Mouse (Mus musculus): ENCODE data around the gene Ess2. TPM values are rescaled to one million over a fixed set of nuclear protein-coding genes. Genes with fewer than 3 reads are reported as not detected.

Ess2 gene
- total RNA-seq, 1 experiment from 2014 or later = 52.4 TPM

DNA sequence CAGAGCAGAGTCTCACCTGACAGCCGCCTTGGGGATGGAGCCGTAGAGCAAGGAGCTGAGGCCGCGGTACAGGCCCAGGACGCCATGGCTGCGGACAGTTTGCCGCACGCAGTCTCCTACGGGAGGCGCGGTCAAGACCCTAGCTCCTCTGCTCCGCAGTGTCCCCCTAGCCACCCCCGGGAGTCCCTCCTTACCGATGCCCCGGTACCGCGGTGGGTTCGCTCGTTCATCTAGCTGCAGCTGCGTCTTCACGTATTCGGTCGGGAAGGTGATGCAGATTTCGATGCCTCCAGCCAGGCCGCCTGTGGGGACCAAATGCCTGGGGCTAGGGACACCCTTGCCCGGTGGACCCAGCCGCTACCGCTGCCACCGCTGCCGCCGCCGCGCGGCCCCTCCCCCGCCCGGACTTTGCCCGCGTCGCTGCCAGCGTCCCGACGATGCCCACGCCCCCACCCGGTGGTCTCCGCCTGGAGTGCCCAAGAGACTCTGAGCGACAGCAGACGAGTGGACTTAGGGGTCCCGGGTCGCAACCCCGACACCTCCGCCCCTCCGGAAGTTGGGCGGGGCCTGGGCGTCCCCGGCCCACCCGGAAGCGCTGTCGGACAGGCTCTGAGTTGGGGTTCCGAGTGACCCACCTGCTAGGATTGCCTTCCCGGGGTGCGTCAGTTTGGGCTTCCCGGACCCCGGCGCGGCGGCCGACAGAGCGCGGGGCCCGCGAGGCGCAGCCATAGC, 16.4 kb upstream of the Ess2 start:
- no peak for ATAC-seq (ENCODE audit: extremely low read depth, insufficient number of reproducible peaks, low FRiP score, poor library complexity, severe bottlenecking)

DNA sequence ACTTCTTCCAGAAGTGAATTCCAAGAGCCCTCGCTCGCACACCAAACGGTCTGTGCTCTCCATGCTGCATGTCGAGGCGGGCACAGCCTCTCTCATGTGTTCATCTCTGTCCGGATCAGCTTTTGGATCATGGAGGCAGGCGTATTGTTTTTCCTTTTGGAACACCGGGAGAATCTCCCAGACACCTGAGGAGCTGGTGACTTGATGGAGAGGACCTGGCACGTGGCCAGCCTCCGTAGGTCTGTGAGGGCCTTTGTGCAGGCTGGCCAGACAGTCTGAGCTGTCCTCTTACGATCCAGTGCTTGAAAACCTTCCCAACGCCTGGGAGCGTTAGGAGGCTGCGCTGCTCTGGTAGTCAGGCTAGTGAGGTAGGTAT, 11.0 kb upstream of the Ess2 start:
- ATAC-seq (ENCODE audit: extremely low read depth, insufficient number of reproducible peaks, low FRiP score, poor library complexity, severe bottlenecking) = no peak

DNA sequence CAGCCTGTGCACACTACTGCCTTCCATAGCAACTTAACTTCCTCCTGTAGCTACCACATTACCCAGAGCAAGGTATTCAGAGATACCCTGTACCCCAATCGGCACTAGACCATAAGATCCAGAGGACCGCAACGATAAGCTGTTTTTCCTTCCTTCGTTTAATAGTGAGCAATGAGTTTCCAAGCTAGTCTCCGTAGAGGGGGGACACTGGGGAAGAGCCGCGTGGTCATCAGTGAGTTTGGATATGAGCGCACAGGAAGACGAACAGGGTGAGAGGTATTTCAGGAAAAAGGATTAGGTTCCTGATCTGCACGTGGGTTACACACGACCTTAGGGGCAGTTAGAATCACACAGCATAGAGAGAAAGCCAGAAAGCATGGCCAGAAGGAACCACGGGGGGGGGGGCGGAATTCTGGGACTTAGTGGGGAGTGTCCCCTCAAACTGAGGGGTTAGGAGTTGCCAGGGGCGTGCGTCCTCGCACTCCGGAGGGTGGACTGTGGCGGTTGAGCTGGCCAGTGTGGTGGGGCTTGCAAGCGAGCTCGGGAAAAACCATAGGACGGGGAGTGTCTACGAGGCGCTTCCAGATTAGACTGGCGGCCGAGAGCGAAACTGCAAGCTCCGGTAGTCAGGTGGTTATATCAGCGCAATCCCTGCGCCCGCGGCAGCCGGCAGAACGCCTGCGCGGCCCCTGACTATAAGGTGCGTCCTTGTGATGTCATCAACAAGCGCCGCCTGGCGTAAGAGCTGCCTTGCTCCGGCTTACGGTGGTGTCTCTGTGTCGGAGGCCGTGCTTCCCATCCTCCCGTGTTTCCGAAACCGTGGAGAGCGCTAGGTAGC, 10.4 kb upstream of the Ess2 start:
- peak; percentile 92 for ATAC-seq (ENCODE audit: extremely low read depth, insufficient number of reproducible peaks, low FRiP score, poor library complexity, severe bottlenecking)

DNA sequence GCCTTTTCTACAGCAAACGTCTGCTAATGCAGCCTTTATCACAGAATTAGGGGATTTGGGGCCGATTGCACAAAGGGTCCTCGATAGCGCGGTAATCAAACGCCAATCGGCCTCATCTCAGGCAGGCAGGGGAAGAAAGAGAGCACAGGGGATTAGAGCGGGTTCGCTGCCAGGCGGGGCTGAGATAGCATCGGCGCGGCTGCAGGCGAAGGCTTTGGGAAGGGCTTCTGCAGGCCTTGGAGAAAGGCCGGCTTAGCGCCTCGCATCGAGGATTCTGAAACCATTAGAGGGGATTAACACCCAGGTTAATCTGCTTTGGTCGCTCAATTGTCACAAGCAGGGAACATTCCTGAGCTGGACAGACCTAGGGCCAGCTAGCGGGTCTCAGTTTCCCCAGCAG, 9.4 kb upstream of the Ess2 start:
- no peak for ATAC-seq (ENCODE audit: extremely low read depth, insufficient number of reproducible peaks, low FRiP score, poor library complexity, severe bottlenecking)

DNA sequence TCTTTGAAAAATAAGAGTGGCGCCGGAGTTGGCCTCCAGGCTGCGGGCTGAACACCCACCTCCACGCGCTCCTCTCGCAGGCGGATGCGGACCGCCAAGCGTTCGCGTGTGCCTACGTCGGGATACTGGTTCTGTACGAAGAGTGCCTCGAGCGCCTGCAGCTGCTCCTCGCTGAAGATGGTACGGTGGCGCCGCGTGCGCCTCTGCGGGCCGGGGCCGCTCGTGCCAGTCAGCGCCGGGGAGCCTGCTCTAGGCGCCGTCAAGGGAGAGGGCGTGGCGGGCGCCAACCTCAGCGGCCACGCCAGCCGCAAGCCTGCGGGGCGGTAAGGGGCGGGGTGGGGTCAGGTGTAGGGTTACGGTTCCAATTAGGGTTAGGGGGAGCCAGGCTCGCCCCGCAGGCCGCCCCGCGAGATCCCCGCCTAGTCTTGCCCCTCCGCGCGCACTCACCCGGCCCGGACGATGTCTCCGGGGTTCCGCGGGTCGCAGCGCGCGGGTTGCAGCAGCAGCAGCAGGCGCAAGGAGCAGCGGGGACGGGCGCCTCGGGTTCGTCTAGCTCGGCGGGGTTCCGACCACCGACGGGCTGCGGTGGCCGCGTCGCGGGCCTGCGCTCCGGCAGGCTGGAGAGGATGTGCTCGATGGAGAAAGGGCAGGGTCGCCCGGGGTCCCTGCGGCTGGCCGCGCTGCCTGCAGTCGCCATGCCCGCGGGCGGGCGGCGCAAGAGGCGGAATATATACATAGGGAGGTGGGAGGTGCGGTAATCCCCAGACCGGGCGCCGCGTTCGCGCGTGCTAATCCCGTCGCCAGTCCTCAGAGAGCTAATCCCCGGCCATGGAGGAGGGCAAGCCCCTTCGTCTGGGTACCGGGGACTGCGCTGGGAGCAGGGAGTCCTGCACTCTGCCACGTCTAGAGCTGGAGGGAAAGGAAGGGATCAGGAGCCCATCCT, 3.4 kb upstream of the Ess2 start, which contains the start of gene Gsc2:
Gsc2 (minus strand) TSS at position 753 of the 943 bp plus-strand sequence.
- no peak for ATAC-seq (ENCODE audit: extremely low read depth, insufficient number of reproducible peaks, low FRiP score, poor library complexity, severe bottlenecking)

DNA sequence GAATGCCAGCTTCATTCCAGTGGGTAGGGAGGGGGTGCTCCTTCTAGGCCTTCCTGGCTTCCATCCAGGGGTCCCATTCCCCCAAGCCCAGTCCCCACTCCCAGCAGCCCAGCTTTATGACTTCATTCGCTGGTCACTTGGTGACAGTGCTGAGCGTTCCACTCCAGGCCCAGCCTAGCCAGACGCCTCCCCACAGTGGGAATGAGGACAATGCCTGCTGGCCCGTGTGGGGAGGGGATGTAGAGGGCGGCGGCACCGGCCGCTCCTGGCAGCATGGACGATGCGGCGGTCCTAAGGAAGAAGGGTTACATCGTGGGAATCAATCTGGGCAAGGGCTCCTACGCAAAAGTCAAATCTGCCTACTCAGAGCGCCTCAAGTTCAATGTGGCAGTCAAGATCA, 12.7 kb downstream of the Ess2 start, which contains the start of the genes Dgcr2 and Tssk2:
Dgcr2 (minus strand) TSS at position 101 of the 400 bp plus-strand sequence.
Tssk2 (plus strand) TSS at position 176 of the 400 bp plus-strand sequence.
- no peak for ATAC-seq (ENCODE audit: extremely low read depth, insufficient number of reproducible peaks, low FRiP score, poor library complexity, severe bottlenecking)

DNA sequence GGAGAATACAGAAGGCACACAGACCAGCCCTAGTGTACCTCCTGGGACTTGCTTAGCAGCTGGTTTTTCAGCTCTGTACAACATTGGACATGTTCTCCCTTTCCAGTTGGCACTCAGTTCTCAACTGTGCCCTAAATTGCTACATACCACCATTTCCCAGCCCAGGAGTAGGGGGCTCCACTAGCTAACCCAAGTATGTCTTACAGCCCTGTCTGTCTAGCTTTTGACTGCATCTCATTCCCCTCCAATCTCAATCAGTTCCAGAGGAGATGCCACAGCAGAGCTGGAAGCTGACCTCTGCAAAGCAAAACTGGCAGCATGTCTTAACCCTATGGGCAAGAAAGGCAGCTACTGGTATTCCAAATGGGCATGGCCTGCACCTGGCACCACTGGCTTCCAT, 15.1 kb downstream of the Ess2 start:
- ATAC-seq (ENCODE audit: extremely low read depth, insufficient number of reproducible peaks, low FRiP score, poor library complexity, severe bottlenecking) = no peak

DNA sequence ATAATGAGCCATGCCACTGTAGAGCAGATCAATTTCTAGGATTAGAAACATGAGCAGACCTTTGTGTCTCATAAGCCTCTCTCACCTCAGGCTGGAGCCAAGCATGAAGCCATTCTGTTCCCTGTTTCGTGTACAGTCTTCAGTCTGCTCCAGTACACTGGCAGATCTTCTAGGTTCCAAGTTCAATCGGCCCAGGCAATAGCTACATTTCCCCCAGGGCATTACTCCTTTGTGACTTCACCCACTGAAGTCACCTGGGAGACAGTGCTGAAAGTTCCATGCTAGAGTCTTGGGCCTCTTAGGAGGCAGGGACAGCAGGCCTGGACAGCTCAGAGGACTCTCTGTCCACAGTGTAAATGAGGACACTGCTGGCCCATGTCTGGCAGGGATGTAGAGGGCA, 17.2 kb downstream of the Ess2 start, which contains the start of gene Tssk1:
Tssk1 (plus strand) TSS at position 301 of the 400 bp plus-strand sequence.
- ATAC-seq (ENCODE audit: extremely low read depth, insufficient number of reproducible peaks, low FRiP score, poor library complexity, severe bottlenecking) = no peak

DNA sequence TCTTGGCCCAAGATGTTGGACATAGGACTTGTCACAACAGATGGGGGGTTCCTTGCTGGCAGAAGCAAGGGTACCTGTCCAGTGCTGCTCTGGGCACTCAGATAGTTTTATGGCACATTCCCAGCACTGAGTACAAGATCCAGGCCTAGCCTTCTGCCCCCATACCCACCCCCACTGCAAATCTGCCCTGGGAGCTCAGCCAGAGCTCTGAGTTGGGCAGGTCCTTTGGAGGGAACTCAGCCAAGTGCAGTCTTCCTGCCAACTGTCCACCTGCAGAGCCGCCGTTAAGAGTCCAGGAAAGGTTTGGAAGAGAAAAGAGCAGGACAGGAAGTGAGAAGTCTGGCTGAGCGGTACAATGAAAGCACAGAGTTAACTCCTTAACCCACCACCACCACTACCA, 18.5 kb downstream of the Ess2 start:
- ATAC-seq (ENCODE audit: extremely low read depth, insufficient number of reproducible peaks, low FRiP score, poor library complexity, severe bottlenecking) = no peak

DNA sequence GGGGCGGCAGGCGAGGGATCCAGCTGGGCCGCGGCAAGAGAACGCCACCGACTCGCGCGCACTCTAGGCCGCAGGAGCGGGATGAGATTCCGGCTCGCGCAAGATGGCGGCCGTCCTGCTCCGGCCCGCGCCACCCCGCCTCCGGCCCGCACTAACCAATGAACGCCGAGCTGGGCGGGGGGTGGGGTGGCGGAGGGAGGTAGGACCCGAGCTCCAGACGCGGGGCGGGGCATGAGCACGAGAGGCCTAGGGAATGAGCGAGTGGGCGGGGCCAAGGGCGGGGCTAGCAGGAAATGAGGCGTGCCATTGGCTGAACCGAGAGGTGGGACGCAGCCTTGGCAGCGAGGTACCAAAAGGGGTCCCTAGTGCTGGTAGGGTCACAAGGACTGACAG, 19.6 kb downstream of the Ess2 start, which contains the start of gene Gm20518:
Gm20518 (minus strand) TSS at position 105 of the 393 bp plus-strand sequence.
- peak; percentile 92 for ATAC-seq (ENCODE audit: extremely low read depth, insufficient number of reproducible peaks, low FRiP score, poor library complexity, severe bottlenecking)

DNA sequence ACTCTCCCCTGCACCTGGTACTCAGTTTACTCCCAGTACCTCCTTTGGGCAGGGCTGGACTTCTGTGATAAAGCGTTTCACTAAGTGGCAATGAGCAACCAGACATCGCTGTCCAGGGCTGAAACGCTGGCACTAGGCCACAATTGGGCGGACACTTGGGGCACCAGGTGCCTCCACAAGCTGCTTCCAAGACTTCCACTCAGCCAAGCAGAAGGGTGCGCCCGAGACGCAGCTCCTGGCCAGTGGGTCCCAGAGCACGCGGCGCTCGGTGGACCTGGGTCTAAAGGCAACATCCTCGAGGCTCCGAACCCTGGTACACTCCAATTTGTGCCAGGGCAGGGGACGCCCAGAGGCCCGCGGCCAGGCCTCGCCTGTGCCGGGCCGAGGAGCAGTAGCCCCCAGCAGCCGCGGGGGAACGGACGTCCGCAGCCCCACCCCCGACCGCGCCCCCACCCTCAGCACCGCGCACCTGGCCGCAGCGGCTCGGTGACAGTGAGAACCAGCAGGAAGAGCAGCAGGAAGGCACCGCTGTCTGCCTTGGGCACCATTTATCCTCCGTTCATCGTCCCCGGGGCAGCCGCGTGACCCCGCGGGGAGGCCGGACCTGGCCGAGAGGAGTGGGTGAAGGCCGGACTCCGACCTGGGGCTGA, 20.1 kb downstream of the Ess2 start:
- no peak for ATAC-seq (ENCODE audit: extremely low read depth, insufficient number of reproducible peaks, low FRiP score, poor library complexity, severe bottlenecking)

DNA sequence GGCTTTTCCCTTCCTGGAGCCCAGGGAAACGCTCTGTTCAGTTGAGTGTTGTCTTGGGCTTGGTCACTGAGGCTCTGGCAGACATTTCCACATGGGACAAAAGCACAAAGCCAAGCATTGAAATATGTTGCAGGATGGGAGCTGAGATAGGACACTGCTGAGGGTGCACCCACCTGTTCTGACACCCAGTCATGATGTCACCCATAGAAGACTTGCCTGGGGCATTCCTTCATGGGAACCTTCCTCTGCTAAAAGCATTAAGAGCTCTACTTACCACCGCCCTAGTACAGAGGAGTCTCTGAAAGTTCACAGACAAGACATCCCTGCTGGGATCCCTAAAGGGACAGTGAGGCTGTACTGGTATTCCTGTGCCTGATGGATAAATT, 20.8 kb downstream of the Ess2 start:
- no peak for ATAC-seq (ENCODE audit: extremely low read depth, insufficient number of reproducible peaks, low FRiP score, poor library complexity, severe bottlenecking)

DNA sequence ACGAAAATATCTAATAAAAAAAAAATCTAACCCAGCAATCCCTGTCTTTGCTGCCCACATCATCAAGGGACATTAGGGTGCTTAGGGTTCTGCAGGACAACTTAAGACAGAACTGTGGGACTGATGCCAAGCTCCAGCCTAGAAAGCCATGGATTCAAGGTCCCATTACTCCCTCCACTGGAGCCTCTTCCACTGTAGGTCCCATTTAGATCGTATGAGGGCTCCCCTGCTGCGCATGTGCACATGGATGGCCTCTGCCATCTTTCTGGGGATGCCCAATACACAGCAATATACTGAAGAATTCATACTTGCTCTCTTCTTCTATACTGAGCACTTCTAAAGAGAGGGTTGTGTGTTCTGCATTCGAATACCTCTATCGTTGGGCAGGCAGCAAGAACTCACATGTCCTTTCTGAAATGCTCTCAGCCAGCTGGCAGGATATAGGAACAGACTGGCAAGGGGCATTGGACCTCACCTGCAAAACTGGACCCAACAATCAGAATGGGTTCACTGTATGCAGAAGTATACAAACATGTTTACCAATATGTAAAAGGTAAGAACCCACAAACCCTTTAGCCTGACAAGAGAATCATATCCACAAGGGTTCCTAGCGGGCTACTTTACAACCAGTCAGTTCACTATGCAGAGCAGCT, 21.3 kb downstream of the Ess2 start:
- ATAC-seq (ENCODE audit: extremely low read depth, insufficient number of reproducible peaks, low FRiP score, poor library complexity, severe bottlenecking) = no peak

DNA sequence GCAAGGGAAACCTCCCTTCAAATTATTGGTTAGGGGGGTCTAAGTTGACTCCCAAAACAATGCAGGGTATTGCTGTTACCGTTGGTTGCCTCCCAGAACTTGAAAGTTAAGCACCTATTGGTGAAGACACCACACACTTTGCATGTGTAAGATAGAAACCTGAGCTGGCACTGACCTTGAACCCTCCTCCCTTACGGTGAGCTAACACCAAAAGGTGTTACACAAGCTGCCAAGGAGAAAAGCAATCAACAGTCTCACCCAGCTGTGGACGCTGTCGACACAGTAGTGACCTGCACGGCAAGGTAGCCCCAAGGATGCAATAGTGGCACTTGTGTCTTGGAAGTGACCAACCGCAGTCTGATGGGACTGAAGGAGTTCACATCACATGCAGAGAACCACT, 27.0 kb downstream of the Ess2 start:
- ATAC-seq (ENCODE audit: extremely low read depth, insufficient number of reproducible peaks, low FRiP score, poor library complexity, severe bottlenecking) = no peak

DNA sequence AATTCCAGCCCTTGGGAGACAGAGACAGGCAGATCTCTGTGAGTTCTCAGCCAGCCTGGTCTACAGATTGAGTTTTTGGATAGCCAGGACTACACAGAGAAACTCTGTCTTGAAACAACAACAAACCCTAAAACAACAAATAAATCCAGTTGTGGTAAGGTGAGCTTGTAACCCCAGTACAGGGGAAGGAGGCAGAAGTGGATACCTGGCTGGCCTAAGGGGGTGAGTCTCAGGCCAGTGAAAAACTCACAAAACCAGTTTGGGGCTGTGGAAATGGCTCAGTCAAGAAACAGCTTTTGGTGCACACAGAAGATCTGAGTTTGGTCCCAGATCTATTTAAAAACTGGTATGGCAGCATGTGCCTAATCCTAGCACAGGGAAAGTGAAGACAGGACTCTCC, 29.0 kb downstream of the Ess2 start:
- no peak for ATAC-seq (ENCODE audit: extremely low read depth, insufficient number of reproducible peaks, low FRiP score, poor library complexity, severe bottlenecking)

DNA sequence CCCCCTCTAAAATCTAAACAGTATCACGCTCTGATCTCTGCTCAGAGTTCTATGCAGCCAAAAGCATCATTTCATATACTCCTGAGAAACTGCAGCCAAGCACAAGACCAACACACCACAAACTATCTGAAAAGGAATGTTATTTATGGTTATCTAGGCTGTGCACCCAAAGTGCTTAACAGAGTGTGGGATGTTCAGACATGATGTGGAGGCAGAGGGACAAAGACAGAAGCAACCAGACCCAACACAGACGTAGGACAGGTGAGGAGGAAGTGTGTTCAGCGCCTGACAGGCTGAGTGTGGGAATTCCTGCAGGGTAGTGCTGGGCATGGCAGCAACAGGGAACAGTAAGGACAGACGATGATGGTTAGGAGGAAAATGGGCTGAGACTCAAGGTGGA, 31.6 kb downstream of the Ess2 start:
- ATAC-seq (ENCODE audit: extremely low read depth, insufficient number of reproducible peaks, low FRiP score, poor library complexity, severe bottlenecking) = no peak

DNA sequence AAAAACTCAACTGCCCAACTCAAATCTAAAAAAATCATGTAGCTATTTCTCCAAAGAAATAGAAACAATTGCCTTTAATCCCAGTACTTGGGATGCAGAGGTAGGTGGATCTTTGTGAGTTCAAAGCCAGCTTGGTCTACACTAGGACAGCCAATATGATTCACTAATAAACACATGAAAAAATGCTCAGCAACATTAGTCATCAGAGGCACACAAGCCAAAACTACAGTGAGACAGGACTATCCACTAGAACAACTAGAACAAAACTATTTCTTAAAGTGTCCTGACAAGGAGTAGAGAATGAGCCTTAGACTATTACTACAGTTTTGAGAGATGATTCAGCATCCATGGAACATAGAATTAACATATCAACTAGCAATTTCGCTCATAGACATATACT, 35.1 kb downstream of the Ess2 start:
- no peak for ATAC-seq (ENCODE audit: extremely low read depth, insufficient number of reproducible peaks, low FRiP score, poor library complexity, severe bottlenecking)

DNA sequence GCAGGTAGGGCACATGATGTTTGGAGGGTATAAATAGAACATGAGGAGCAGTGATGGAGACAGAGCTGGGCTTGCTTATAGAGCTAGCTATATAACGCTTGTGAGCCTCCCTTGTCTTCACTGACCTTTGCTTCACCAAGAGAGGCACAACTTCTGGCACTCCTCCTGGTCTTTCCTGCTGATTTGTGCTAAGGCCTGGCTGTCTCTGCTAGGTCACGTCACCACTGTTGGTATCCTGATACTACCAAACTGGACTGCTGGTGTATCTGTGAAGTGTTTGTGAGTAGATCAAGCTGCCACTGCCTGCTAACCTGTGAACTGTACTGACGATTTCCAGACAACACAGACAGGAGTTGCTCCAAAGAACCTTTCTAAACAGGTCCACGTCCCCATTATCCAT, 36.0 kb downstream of the Ess2 start:
- ATAC-seq (ENCODE audit: extremely low read depth, insufficient number of reproducible peaks, low FRiP score, poor library complexity, severe bottlenecking) = no peak
